Mouse (Mus musculus): Measurements from ENCODE around the gene AL732309.1.

The AL732309.1 gene

GRCm38 (mm10) chr2:25240723-25241437 lies 5.8 kb downstream of the AL732309.1 start:
- peak; percentile 64 for ATAC-seq (ENCODE audit: insufficient number of reproducible peaks, low FRiP score, low TSS enrichment)

- ATAC-seq (ENCODE audit: insufficient number of reproducible peaks, low FRiP score, low TSS enrichment) = no peak
Measured at GRCm38 (mm10) chr2:25240310-25240709, 6.4 kb downstream of the AL732309.1 start.

DNA sequence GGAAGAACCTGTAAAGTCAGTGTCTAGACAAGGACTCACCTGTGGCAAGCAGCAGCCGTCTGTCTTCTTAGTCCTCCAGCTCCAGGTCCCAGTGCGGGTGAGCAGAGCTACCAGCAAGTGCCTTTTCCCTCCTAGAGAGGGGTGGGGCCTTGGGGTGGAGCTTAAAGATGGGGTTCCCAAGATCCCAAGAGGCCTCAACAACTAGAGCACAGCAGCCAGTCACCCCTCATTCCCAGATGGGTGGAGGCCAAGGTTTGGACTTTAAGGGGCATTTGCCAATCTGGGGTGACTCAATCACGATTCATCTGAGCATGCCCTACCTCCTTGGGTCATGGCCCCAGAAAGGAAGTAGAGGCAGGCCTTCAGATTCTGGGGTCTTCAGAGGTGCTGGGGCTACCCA lies 6.9 kb downstream of the AL732309.1 start:
- no peak for ATAC-seq (ENCODE audit: insufficient number of reproducible peaks, low FRiP score, low TSS enrichment)

- no peak for ATAC-seq (ENCODE audit: insufficient number of reproducible peaks, low FRiP score, low TSS enrichment)
Measured at GRCm38 (mm10) chr2:25238106-25238505, 8.6 kb downstream of the AL732309.1 start.

DNA sequence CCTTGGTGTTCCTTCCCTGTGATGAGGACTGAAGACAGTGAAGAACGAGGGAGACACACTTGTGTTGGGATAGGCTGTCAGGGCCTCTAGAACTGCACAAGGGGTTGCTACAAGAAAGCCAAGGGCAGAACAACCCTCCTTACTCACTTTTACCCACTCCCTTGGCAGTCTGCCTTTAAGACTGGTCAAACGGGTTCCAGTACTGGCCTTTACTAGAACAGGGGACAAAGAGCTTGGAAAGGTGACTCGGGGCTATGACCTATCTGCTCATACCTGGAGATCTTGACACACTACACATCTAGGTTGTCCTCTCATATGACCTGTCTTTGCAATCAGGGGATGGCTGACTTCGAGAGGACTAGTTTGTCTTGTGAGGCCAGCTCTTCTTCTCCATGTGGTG lies 9.1 kb downstream of the AL732309.1 start:
- no peak for ATAC-seq (ENCODE audit: insufficient number of reproducible peaks, low FRiP score, low TSS enrichment)

- ATAC-seq (ENCODE audit: insufficient number of reproducible peaks, low FRiP score, low TSS enrichment) = no peak
Measured at GRCm38 (mm10) chr2:25236614-25237013, 10.0 kb downstream of the AL732309.1 start, which contains the start of gene Rnf224. Gene Rnf224, minus strand, starts transcription at chr2:25236787.

GRCm38 (mm10) chr2:25234551-25235220 lies 12.0 kb downstream of the AL732309.1 start:
- no peak for ATAC-seq (ENCODE audit: insufficient number of reproducible peaks, low FRiP score, low TSS enrichment)

DNA sequence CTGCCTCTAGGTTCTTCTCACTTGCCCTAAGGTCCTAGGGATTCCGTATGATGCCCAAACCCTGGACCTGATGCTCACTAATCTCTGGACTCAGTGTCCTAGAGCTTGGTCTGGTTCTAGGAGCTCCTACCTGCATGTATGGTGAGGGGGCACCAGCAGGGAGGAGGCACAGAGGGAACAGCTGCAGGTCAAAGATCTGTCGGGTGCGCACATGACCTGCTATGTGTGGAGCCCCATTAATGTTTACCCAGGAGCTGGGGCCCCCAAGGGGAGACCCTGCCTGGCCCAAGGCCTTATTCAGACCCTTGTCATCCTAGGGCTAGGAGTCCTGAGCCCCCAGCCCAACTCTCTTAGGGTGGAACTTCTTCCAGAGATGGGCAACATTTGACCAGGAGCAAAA lies 12.6 kb downstream of the AL732309.1 start, which contains the start of gene Slc34a3:
TSS of gene Slc34a3 (minus strand) at position 315 of the 400 bp plus-strand sequence.
- no peak for ATAC-seq (ENCODE audit: insufficient number of reproducible peaks, low FRiP score, low TSS enrichment)

DNA sequence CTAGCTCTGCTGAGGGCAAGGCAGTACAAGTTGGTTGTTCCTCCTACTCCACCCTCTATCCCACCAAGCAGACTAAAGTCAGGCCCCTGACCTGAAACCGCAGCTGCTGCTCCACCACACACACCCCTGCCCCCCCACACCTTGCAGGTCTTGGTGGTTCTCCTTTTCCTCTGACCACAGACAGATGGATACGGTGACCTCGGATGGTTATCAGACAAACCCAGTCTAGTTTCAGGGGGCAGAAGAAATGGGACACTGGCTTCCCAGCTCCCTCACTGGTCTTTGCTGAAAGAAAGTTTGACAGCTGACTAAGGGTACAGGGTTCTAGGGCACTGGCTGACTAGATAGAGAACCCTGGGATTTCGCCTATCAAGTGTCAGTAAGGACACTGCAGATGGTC lies 13.2 kb downstream of the AL732309.1 start:
- no peak for ATAC-seq (ENCODE audit: insufficient number of reproducible peaks, low FRiP score, low TSS enrichment)

GRCm38 (mm10) chr2:25231038-25231437 lies 15.6 kb downstream of the AL732309.1 start:
- no peak for ATAC-seq (ENCODE audit: insufficient number of reproducible peaks, low FRiP score, low TSS enrichment)

DNA sequence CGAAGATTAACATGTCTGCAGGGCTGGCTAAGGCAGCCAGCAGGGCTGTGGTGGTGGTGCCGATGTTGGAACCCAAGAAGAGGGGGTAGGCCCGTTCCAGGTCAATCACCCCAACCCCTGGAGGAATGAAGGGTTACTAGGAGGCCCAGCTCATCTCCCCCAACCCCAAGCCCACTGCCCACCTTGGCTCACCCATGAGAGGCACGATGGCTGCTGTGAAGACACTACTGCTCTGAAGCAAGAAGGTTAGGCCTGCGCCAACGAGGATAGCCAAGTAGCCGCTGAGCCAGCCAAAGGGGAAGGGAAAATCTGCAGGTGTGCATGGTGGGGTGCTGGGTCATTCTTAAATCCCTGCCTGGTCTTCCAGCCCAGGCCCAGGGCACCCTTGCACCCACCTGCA lies 16.1 kb downstream of the AL732309.1 start:
- ATAC-seq (ENCODE audit: insufficient number of reproducible peaks, low FRiP score, low TSS enrichment) = no peak

- ATAC-seq (ENCODE audit: insufficient number of reproducible peaks, low FRiP score, low TSS enrichment) = no peak
Measured at GRCm38 (mm10) chr2:25229582-25229981, 17.1 kb downstream of the AL732309.1 start.

DNA sequence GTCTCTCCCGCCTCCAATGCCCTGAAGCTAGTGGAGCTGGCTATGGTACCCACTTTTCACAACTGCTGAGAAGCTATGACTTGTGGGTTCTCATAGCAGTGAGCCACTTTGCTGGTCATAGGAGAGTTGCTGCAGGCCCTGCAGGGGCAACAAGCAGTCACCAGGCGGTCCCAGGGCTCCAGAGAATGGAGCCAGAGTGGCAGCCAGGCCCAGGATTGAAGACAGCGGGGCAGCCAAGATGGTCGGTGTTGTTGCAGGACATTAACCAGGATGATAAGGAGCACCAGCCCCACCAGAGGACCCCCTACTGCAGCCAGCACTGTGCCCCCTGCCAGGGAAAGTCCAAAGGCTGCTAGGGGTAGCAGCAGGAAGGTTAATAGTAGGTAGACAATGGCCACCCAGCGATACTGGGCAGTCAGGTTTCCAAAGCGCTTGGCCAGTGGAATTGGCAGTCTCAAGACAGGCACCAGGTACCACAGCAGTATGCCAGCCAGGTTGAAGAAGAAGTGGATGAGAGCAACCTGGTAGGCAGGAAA lies 17.6 kb downstream of the AL732309.1 start:
- ATAC-seq (ENCODE audit: insufficient number of reproducible peaks, low FRiP score, low TSS enrichment) = no peak

- peak; percentile 51 for ATAC-seq (ENCODE audit: insufficient number of reproducible peaks, low FRiP score, low TSS enrichment)
Measured at GRCm38 (mm10) chr2:25228431-25228889, 18.2 kb downstream of the AL732309.1 start.

- no peak for ATAC-seq (ENCODE audit: insufficient number of reproducible peaks, low FRiP score, low TSS enrichment)
Measured at GRCm38 (mm10) chr2:25227406-25227805, 19.3 kb downstream of the AL732309.1 start.

- no peak for ATAC-seq (ENCODE audit: insufficient number of reproducible peaks, low FRiP score, low TSS enrichment)
Measured at GRCm38 (mm10) chr2:25226864-25227263, 19.8 kb downstream of the AL732309.1 start.

GRCm38 (mm10) chr2:25225811-25226379 lies 20.8 kb downstream of the AL732309.1 start:
- no peak for ATAC-seq (ENCODE audit: insufficient number of reproducible peaks, low FRiP score, low TSS enrichment)

- peak; percentile 88 for ATAC-seq (ENCODE audit: insufficient number of reproducible peaks, low FRiP score, low TSS enrichment)
Measured at GRCm38 (mm10) chr2:25224766-25225752, 21.6 kb downstream of the AL732309.1 start.

DNA sequence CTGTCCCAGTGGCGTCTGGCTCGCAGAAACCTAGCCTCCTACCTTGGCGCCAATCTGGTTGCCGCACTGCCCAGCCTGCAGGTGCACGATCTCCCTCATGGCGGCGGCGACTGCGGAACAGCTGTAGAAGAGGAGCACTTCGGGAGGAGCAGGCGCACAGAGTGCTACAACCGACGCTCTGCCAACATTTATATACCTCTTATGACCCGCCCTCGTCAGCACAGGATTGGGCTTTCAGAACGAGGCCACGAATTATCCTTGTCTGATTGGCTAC lies 22.2 kb downstream of the AL732309.1 start, which contains the start of gene Tubb4b:
TSS of gene Tubb4b (minus strand) at position 211 of the 274 bp plus-strand sequence.
- ATAC-seq (ENCODE audit: insufficient number of reproducible peaks, low FRiP score, low TSS enrichment) = no peak
